Mouse (Mus musculus) heart, postnatal 0 days (tissue): Measurements from ENCODE around the gene Twf2.

Experiments
- CTCF ChIP-seq: IDR thresholded peaks from 2 replicates; pipeline ENCODE4 v1.5.1; 2016; ENCODE audit warnings: antibody characterized with exemption, control low read depth, low read depth
- EP300 ChIP-seq: IDR thresholded peaks from 2 replicates; pipeline ENCODE4 v1.6.1; 2016; ENCODE audit warnings: antibody characterized with exemption, low read depth

DNA sequence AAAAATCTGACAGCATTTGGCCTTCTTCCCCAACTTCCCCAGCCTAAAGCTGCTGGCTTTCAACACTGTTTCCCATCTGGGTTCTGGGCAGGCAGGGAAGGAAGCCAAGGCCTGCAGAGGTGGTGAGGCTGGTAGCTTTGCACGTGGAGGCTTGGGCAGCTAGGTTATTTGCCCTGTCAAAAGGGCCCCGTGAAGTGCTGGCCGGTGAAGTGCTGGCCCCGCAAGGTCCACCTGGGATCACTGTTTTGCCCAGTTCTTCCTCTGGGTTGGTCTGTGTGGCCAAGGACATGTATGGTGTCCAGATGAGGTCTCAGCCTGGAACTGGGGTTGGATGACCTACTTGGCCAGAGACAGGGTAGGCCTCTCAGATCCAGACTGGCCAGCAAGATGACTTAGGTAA, 7.0 kb downstream of the Twf2 start:
- TF ChIP-seq CTCF (no peak), EP300 (no peak)
